Mouse (Mus musculus) ovary, postnatal 10 days (tissue): Measurements from ENCODE around the gene Smim4.

Experiments
- DNase-seq: peaks from one replicate; pipeline ENCODE4 v3.0.0; 2022; ENCODE audit warnings: low spot score

Smim4 gene

DNA sequence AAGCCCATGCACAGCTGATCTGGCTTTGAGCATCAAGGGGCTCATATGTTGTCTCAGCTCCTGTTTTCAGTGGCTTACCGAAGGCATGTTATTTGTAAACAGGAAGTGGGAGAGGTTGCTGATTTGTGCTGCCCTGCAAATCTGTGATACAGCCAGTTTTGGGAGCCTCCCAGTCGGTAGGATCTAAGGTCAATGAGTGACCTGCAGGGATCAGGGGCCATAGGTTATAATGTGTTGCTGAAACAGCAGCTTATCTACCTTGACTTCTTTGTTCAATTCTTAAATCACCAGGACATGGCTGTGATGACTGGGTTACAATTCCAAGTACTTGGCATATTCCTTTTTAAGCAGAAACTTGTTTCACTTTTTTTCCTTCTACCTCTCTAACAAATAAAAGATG lies 13.2 kb downstream of the Smim4 start:
- DNase-seq, result no peak

DNA sequence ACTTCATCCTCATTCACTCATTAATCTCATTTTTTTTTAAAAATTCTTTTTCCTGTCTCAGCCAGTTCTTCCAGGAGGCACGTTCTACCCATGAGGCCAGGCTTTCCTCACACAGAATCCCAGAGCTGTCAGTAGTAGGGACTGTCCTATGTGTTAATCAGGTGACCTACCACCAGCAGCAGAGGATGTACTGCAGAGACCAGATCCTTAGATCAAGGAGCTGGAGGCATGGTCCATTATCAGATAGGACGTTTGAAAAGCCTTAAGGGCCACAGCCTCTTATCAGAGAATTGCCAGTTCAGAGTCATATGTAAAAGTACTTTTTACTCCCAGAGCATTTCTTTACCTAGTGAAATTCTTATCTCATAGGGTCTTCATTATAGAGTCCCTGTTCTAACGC lies 14.7 kb downstream of the Smim4 start:
- no peak for DNase-seq

- no peak for DNase-seq
Observed at GRCm38 (mm10) chr14:31112187-31112586, 16.6 kb downstream of the Smim4 start.

- DNase-seq, result no peak
Observed at GRCm38 (mm10) chr14:31110613-31111012, 18.1 kb downstream of the Smim4 start.

DNA sequence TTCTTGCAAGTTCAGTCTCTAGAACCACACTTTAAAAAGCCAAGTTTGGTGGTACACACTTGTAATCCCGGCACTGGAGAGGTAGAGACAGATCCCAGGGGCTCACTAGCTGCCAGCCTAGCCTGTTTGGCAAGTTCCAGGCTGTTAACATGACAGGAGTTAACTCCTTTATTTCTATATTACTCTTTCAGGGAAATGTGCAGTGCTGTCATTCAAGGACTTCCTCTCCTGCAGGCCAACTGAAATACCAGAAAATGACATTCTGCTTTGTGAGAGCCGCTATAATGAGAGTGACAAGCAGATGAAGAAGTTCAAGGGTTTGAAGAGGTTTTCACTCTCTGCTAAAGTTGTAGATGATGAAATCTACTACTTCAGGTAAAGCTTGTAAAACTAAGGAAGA lies 23.6 kb downstream of the Smim4 start:
- no peak for DNase-seq

GRCm38 (mm10) chr14:31089918-31090317 lies 38.8 kb downstream of the Smim4 start:
- DNase-seq, result no peak

GRCm38 (mm10) chr14:31088515-31088914 lies 40.2 kb downstream of the Smim4 start:
- no peak for DNase-seq

DNA sequence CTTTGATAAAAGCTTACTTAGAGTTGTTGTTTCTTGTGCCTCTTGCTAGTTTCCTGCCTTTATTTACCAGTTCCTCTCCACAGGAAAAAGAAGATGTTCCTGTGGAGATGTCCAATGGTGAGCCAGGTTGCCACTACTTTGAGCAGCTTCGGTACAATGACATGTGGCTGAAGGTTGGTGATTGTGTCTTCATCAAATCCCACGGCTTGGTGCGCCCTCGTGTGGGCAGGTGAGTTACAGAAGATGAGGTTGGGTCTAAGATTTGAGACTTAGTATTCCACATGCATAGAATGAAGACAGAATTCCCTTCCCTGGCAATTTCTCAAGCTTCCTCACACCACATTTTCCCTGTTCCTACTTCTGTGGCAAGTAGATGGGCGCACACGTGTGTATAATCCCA lies 41.3 kb downstream of the Smim4 start:
- DNase-seq, result no peak

GRCm38 (mm10) chr14:31081147-31081546 lies 47.6 kb downstream of the Smim4 start:
- DNase-seq, result no peak

DNA sequence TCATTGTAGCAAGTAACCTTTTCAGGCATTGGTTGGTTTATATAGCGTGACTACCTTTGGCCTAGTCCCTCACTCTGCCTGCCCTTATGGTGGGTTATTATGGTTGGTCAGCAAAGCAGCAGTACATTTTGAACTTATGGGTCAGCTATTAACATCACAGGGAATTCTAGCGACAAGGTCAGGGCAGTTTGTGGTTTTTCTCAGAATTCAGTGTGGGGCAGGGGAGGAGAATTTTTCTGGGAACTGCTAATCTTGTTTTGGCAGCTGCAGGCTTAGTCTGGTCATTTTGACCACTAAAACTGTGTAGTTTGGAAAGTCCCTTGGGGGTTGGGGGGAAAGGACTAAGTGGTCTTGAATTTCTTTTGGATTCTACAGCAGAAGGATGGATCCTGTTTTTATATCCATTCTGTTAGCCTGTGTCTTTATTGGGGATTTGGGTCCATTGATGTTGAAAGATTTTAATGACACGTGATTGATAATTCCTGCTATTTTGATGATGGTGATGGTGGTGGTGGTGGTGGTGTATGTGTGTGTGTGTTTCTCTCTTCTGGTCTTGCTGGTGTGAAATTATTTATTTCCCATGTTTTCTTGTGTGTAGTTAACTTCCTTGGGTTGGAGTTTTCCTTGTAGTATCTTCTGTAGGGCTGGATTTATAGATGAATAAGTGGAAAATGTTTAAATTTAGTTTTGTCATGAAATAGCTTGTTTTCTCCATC lies 49.3 kb downstream of the Smim4 start:
- no peak for DNase-seq

DNA sequence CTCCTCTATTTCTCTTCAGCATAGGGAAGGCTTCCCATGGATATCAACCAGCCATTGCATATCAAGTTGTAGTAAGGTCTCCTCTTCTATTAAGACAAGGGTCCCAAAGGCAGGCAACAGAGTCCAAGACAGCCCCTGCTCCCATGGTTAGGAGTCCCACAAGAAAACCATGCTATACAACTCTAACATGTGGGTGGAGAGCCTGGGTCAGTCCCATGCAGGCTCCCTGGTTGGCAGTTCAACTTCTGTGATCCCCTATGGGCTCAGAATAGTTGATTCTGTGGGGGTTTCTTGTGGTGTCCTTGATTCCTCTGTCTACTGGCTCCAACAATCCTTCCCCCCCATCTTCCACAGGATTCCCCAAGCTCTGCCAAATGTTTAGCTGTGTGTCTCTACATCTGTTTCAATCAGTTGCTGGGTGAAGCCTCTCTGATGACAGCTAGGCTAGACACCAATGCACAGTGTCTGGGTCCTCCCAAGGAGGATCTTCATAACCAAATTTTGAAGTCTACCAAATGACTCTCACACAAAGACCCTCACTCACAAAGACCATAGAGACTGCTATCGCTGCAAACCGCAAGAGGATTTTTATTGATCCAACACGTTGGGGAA lies 50.1 kb downstream of the Smim4 start:
- DNase-seq, result no peak

DNA sequence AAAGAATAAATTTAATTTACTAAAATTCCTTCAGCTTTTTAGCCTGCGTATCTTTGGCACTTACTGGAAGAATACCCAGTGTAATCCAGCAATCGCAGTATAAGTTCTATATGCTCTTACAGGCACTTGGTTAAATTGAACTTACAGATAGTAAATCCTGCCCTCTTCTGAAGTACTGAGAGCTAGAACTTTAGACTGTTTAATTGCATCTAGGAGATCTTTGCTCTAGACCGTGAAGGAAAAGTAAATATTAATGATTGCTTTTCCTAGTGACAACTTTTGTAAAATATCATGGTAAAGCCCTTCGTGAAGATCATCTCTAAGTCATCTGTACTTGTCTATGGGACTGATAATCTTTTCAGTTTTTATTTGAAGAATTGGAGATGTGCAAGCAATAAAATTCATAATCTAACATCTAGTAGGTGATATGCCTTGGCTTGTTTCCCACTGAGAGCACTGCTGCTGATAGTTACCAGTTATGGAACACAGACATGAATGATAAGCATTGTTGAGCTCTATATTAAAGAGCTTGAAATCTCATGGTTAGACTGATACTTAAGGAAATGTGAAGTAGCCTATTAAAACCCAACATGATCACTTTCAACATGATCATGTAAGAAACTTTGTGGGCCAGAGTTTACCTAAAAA lies 59.5 kb downstream of the Smim4 start:
- DNase-seq, result no peak

DNA sequence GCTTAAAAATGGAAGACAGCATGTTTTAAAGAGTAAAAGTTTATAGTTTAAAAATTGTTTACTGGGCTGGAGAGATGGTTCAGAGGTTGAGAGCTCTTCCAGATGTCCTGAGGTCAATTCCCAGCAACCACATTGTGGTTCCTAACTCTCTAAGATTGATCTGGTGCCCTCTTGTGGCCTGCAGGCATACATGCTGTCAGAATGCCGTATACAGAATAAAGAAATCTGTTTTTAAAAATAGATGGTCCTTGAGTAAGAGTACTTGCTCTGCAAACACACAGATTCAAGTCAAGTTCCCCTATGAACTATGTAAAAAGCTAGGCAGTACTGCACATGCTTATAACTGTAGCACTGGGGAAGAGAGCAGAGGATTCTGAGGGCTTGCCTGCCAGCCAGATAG lies 66.5 kb downstream of the Smim4 start:
- no peak for DNase-seq

GRCm38 (mm10) chr14:31045817-31046216 lies 82.9 kb downstream of the Smim4 start:
- no peak for DNase-seq

GRCm38 (mm10) chr14:31045296-31045695 lies 83.5 kb downstream of the Smim4 start:
- no peak for DNase-seq
